Mouse (Mus musculus) spleen, postnatal 14 days (tissue): ENCODE measurements around the gene Isl2.

Experiments used
- DNase-seq, 2 experiments: peaks; one replicate each; pipeline ENCODE4 v3.0.0; 2021 to 2022; ENCODE audit warnings: low spot score in 2 of 2

Isl2 gene

GRCm38 (mm10) chr9:55546176-55547010, 7.9 kb downstream of the Isl2 start:
- no peak for DNase-seq

- DNase-seq: no peak
Observed at GRCm38 (mm10) chr9:55548871-55549270, 10.4 kb downstream of the Isl2 start.

- no peak for DNase-seq
Observed at GRCm38 (mm10) chr9:55549302-55549890, 10.9 kb downstream of the Isl2 start.

- no peak for DNase-seq
Observed at GRCm38 (mm10) chr9:55554986-55555385, 16.5 kb downstream of the Isl2 start.

GRCm38 (mm10) chr9:55560960-55561359, 22.5 kb downstream of the Isl2 start:
- no peak for DNase-seq

- DNase-seq: no peak
Observed at GRCm38 (mm10) chr9:55568466-55569159, 30.1 kb downstream of the Isl2 start.

- no peak for DNase-seq
Observed at GRCm38 (mm10) chr9:55571071-55571470, 32.6 kb downstream of the Isl2 start.

- no peak for DNase-seq
Observed at GRCm38 (mm10) chr9:55576571-55576970, 38.1 kb downstream of the Isl2 start.

- no peak for DNase-seq
Observed at GRCm38 (mm10) chr9:55581414-55581813, 42.9 kb downstream of the Isl2 start.

GRCm38 (mm10) chr9:55586141-55586540, 47.7 kb downstream of the Isl2 start:
- no peak for DNase-seq
